Mouse (Mus musculus) spleen, postnatal 14 days (tissue): ENCODE data around the gene Gnb4.

ENCODE experiments used
- DNase-seq, 2 experiments: peaks; one replicate each; pipeline ENCODE4 v3.0.0; 2021 to 2022; ENCODE audit warnings: low spot score in 2 of 2

The Gnb4 gene

DNA sequence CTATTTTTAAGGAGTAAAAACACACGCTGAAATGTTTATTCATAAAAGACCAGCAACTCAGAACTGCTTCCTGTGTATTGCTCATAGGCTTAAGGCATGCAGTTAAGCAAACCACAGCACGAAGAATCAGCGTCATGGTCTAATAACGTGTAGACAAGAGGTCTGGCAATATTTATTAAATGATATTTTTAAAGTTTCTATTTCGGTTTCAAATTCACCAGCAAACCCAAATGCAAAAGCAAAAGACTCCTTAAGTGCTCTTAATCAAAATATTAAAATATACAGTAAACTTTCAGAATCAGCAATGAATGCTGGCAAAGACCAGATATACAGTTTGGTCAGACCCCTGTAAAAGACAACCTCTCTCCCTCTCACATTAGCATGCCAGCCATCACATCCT is 1.0 kb downstream of the Gnb4 start:
- DNase-seq = no peak

DNA sequence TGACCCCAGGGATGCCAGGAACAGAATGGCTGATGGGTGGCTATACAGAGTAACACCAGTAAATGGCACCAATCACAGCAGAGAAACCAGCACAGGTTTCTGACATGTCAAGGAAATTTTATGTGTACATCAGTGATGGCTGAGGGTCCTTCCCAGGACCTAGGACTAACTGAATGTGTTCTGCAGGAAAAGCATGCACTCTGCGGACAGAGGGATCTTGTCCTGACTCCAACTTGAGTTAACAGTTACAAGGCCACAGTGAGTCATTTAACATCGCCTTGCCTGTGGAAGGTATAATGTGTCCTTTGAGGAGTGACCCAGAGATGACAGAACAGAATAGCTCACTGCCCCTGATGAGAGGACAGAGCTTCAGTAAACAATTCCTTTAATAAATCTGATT is 1.6 kb downstream of the Gnb4 start:
- DNase-seq = no peak

DNA sequence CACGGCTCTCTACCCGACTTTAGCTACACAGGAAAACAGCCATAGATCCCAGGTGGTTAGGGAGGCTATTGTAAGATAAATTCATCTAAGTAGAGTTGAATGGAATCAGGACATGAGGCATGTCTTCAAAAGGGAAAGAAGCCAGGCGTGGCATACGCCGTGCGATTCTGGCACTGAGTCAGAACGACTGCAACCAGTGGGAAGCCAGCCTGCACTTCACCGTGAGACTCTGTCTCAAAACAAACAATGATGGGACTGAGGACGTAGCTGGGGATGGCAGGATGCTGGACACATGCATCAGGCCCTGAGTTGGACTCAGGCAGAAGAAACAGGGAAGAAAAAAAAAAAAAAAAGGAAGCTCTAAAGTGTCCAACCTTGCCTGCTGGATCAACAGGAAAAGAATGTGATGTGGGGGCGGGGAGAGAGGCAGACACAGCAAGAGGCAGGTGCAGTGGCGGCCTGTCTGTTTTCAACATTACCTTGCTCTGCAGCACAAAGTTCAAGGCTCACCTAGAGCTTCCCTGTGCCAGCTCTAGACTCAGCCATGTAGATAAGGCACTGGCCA is 4.7 kb downstream of the Gnb4 start:
- DNase-seq = no peak

DNA sequence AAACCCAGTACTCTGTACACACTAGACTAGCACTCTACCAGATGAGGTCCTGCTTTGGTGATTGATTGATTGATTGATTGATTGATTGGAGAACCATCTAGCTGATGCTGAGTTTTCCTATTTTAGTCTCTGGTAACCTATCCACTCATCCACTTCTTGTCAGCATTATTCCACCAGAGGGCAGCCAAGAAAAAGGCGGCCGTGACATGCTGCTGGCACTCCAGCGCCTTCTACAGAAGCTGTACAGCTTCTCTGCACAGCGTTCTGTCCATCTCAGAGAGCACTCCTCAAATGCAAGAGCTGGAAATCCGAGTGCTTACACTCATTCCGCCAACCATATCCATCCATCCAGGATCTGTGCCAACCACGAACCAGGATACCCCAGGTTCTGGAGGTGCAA is 5.8 kb downstream of the Gnb4 start:
- no peak for DNase-seq

DNA sequence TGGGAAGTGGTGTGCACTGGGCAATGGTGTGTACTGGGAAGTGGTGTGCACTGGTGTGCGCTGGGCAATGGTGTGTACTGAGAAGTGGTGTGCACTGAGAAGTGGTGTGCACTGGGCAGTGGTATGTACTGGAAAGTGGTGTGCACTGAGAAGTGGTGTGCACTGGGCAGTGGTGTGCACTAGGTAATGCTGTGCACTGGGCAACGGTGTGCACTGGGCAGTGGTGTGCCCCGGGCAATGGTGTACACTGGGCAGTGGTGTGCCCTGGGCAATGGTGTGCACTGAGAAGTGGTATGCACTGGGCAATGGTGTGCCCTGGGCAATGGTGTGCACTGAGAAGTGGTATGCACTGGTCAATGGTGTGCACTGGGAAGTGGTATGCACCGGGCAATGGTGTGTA is 7.2 kb downstream of the Gnb4 start:
- no peak for DNase-seq

DNA sequence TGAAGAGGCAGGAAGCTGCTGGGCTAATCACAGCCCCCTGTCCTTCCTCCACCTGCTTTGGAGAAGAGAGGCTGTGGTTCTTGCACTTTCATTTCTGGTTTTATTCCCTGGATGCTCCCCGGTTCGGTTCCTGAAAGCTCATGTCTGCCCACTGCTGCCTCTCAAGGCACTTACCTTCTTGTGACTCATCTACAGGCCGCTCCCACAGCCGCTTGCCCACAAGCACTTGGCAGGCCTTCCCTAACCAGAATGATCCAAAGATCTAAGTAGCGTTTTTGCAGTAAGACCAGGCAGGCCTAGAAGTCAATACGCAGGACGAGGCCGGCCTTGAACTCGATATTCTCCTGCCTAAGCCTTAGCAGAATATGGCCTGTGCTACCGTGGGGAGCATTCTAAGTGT is 15.3 kb downstream of the Gnb4 start:
- DNase-seq = no peak

DNA sequence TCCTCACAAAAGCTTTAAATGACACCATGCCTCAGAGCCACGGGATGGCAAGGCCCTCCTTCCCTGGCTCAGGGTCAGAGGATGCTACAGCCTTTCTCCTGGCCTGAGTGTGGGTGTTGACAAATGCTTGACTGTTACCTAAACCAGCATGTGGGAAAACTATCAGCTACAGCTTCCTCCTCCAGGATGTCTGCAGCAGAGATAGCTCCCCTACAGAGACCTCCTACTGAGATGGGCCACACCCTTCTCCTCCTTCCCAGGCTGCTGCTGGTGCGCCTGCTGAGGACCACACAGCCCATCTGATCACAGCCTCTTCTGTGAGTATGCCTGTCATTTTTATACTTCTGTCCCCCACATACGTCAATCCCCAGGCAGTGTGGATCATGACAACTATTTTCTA is 17.1 kb downstream of the Gnb4 start:
- no peak for DNase-seq

DNA sequence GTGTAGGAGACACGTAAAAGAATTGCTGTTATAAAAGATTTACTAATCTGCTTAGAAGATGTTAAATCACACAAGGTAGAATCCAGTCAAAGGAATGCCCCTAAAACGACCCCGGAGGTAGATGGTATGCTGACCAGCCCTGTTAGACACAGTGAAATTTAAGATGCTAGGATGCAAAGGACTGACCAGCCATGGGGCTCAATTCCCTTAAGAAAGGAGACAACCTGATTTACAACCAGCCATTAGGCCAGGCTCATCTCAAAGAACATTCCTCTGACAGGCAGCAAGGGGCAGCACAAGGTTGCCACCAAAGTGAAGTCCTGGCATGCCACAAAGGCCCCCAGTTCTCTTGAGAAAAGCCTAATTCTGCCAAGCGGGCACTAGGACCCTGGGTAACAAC is 21.3 kb downstream of the Gnb4 start:
- DNase-seq = no peak

DNA sequence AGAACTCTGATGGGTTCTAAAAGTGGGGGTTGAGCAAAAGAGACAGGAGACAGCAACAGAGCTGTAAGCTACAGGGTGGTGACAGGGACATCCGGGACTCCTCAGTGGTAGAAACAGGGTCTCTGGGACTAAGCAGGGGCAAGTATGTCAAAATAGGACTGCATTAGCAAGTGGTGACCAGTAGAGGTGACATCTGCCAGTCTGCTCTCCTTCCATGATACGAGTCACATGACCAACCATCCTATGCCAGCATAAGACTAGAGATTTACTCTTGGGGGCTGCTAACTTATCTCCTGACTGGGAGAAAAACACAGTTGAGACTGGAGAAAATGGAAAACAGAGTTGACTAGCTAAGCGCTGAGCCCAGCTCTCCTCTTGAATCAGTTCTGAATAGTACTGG is 30.1 kb downstream of the Gnb4 start:
- DNase-seq = no peak

DNA sequence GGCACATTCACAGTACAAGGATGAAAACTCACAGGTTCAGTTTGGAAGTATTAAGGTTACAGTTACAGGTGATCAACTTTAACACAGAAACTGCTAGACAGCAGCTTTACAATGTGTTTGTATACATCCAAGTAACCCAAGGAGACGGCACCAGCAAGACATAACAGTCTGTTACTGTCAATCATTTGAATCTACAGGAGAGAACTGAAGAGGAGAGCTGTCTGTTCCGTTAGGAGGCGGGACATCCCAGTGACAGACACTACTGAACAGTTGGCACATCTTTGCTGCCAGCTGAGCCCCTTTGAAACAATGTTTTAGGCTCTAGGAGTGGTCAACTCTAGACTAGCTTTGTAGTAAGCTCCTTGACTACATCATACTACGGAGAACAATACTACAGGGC is 32.9 kb downstream of the Gnb4 start:
- DNase-seq = no peak

DNA sequence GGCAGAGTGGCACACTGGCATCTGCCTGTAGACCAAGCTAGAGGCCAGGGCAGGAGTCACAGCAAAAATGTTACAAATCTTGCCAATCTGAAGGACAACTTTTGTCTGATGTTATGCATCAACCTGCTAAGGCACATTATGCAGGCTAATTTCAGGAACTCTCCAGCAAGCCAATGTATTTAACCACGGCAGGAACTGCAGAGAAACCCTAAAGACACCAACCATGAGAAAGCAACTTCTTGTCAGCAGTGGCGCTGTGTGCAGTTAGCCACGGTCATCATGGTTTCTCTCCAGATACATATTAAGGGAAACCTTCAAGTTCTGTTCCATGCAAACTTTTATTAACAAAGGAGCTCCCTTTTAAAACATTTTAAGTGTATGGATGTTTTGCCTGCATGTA is 34.5 kb downstream of the Gnb4 start:
- no peak for DNase-seq

DNA sequence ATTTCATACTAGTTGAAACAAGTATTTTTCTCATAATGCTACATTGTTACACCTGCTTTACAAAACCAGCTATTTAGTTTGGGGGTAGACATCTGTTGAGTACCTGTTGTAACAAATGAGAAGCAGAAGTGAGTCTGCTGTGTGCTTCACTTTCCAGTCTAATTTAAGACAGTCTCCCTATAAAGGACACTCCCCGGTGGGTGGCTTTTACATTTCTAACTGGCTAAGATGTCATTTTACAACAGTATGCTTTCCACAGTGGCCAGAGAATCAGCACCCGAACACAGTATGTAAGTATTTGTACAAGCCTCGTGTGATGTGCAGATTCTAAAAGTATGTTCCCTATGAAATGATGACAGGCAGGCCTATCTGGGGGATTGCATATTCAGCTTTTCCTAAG is 35.6 kb downstream of the Gnb4 start:
- no peak for DNase-seq

DNA sequence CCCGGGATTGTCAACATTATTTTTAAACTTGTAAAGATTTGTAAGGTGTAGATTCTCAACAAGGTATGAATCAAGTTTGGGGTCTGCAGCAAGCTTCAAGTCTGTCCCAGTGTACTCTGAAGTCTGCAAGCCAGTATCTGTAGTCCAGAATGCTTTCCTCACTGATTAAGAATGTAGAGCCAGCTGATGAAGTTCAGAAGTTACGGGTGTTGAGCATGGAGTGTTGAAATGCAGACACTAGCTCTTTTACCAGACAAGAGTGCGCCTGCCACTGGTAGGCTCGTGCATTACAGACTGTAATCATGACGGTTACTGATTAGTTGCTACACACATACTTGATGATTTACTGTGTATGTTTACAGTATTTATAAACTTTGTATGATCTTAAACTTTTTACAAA is 37.6 kb downstream of the Gnb4 start:
- DNase-seq = no peak

DNA sequence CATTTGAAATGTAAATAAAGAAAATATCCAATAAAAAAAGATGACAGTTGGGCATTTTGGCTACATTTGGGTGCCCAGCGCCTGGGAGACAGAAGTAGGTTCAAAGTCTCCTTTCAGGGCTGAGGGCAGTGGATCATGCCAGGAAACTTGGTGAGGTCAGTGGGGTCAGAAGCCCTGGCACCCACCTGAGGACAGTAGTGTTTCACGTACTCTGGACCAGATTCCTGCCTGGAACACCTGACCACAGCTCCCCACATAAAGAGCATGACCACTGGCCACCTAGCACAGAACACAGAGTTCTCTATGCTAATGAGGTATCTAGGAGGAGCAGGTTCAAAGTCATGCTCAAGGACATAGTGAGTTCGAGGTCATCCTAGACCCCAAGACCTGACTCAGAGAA is 41.2 kb downstream of the Gnb4 start:
- DNase-seq = no peak

DNA sequence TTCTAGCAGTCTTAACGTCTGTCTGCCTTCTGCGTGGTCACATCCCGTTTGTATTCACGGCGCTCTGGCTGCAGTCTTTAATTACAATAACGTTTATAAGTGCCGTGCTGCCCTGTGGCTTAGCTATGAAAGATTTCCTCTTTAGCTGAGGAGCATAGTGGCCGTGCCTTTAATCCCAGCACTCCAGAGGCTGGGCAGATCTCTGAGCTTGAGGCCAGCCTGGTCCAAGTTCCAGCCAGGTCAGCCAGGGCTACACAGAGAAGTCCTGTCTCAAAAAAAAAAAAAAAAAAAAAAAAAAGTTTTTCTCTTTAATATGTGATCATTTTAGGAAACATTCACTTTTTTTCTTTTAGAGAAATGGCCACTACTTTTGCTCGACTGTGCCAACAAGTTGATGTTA is 42.5 kb downstream of the Gnb4 start:
- no peak for DNase-seq

DNA sequence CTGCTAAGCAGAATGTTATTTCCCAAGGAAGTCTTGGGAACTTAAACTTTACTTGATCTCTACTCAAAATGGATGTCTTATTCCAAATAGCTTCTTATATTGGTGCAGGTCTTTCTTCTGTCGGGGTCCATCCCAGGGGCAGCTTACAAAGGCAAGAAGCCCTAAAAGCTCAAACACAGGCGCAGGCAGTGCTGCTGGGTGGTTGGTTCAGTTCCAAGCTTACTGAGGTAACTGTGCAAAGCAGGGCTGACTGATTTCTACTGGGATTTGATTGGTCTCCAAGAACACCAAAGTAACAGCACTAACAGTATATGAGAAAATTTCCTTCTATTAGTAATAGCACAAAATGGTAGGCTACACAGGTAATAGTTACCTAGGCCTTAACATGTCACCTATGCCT is 43.3 kb downstream of the Gnb4 start:
- DNase-seq = no peak

DNA sequence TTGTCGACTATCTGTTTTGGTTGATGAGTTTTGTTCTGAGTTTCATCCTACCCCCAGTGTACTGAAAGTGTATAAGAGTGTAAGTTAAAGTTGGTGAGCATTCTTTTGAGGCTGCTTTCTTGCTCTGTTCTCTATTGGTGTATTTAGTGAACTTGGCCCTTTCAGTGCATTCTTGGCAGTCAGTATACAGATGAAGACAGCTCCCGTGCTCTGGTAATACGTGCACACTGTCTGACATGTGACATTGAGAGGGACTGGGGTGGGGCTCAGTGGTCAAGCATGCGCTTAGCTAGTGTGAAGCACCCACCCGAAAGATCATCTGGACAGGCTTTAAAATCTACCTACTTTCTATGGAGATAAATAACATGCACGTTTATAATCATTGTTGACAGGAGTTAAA is 53.0 kb downstream of the Gnb4 start:
- no peak for DNase-seq

DNA sequence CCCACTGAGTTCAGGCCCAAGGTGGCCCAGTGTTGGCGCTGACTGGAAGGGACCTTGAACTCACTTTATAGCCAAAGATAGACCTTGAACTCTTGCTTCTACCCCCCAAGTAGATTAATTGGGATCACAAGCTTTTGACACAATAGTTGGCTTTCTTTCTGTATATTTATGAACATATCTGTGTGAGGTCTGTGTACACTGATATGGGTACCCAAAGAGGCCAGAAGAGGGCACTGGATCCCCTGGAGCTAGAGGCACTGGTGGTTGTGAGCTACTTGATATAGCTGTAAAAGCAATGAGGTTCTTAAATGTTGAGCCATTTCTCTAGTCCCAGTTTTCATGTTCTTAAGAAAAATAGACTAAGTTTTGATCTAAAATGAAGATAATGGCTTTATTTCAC is 63.3 kb downstream of the Gnb4 start:
- DNase-seq = no peak

DNA sequence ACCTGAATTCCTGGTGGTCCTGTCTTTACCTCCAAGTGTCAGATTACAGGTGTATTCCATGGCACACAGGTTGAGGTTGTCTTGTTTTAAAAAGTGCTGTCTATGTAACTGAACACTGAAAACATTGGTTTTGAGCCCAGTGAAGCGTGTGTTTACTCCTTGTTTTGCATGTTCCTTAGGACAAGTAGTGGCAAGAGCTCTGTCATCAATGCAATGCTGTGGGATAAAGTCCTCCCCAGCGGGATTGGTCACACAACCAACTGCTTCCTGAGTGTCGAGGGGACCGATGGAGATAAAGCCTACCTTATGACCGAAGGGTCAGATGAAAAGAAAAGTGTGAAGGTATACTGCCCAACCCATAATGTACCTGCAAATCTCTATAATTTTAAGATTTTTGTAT is 78.3 kb downstream of the Gnb4 start:
- no peak for DNase-seq

DNA sequence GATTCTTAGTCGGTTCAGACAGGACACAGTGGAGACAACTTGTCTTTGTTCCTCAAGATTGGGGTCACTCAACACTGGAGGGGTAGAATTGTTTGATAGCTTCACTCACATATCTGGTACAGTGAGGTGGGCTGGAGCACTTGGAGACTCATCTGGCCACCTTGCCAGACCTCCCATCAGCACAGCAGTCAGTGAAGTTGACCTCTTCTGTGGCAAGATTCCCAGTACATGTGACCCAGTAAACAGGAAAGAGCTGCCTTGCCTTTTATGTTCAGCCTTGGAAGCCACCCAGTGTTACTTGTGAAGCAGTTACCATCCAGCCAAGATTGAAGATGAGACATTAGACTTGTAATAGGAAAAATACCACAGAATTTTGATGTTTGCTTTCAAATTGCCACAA is 78.8 kb downstream of the Gnb4 start:
- no peak for DNase-seq

DNA sequence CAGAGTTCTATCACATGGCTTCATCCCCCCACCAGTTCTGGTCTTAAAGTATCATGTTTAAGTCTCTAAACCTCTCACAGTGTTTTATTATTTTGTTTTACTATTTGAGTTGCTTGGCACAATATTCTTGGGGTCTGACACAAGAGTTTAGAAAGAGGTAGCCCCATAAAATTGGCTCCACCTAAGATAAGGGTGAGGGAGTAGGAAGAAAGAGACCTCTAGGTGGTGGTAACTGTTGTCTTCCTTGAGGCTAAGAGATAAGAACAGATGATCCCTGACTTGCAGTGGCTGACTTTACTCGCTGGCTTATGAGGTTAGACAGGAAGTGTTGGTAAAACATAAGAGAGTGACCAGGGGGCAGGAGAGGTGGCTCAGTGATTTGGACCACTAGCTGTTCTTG is 80.7 kb downstream of the Gnb4 start:
- DNase-seq = no peak
